Mouse (Mus musculus) hindbrain, embryonic 15.5 days (tissue): ENCODE results near the gene Olfr77. TPM values are rescaled to one million over a fixed set of nuclear protein-coding genes. Genes with fewer than 3 reads are reported as not detected.

Experiments used
- ATAC-seq: fragments of 200-750 bp; cut with Nextera tagmentation; 2 replicates; pipeline ENCODE4 v1.8.0; 2017; ENCODE audit warnings: low read depth, moderate number of reproducible peaks, moderate TSS enrichment; ENCODE audit not compliant: low FRiP score
- H3K27ac ChIP-seq: fragments of 300-500 bp; sonication (generic); replicated peaks from 2 replicates; pipeline ENCODE4 v1.5.1; 2015; ENCODE audit warnings: mild to moderate bottlenecking, inconsistent platforms
- H3K27me3 ChIP-seq: fragments of 300-500 bp; sonication (generic); 2 replicates; pipeline ENCODE4 v1.6.1; 2015; ENCODE audit warnings: control low read depth, inconsistent platforms
- H3K36me3 ChIP-seq: fragments of 300-500 bp; sonication (generic); 2 replicates; pipeline ENCODE4 v1.6.1; 2015; ENCODE audit warnings: control low read depth, inconsistent platforms
- H3K4me1 ChIP-seq: fragments of 300-500 bp; sonication (generic); replicated peaks from 2 replicates; pipeline ENCODE4 v1.6.1; 2015; ENCODE audit warnings: control low read depth, inconsistent platforms
- H3K4me2 ChIP-seq: fragments of 300-500 bp; sonication (generic); 2 replicates; pipeline ENCODE4 v1.6.1; 2015; ENCODE audit warnings: moderate library complexity, mild to moderate bottlenecking, inconsistent platforms
- H3K4me3 ChIP-seq: fragments of 300-500 bp; sonication (generic); 2 replicates; pipeline ENCODE4 v1.5.1; 2015; ENCODE audit warnings: mild to moderate bottlenecking, inconsistent platforms
- H3K9ac ChIP-seq: fragments of 300-500 bp; sonication (generic); 2 replicates; pipeline ENCODE4 v1.6.1; 2015; ENCODE audit warnings: inconsistent platforms
- H3K9me3 ChIP-seq: fragments of 300-500 bp; sonication (generic); 2 replicates; pipeline ENCODE4 v1.6.1; 2016; ENCODE audit warnings: control low read depth, inconsistent platforms
- WGBS: fragments of 180-500 bp; shearing (Covaris S2); methylation state at CpG from one replicate; pipeline ENCODE4 v1.1.7; 2015; 5-methylcytosine and 5-hydroxymethylcytosine counted together
- polyA plus RNA-seq: library from polyadenylated mRNA; unstranded; fragments of >200 nt; fragmentation: Nextera tagmentation; extraction: Ambion mirVana; gene quantifications from 2 replicates; pipeline ENCODE4 v1.2.1, GENCODE M21; 2015

Olfr77 gene
- polyA plus RNA-seq = 0.08 and 0.14 TPM in 2 replicates

DNA sequence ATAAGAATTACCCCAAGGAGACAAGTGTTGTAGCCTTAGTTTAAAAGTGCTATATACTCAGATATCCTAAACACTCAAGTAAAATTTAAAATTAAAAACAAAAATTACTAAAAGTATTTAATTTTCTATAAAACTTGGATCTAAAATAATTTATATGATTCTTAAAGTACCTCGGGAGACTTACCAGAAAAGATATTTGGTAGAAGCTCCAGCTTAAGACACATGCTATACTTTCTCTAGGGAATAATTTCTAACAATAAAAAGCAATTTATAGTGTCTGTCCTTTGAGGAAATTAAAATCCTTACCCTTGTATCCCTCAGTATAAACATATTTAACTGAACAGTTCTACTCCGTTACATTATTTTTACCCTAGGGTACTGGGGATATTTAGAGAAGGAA lies at the start of gene Olfr77:
Gene Olfr77, plus strand, starts transcription at position 301 of the 400 bp plus-strand sequence.
- Histone ChIP-seq H3K4me1 (no peaks in the 10 kb centered on the region), H3K4me3 (no peak within 1 kb of the TSS), H3K9ac (no peak within 1 kb of the TSS), H3K36me3 (no peaks in the 10 kb centered on the region), H3K27ac (no peak within 1 kb of the TSS), H3K9me3 (0 out of 2 replicates have a peak, but pooled peaks cover 8% of the 10 kb centered on the region), H3K27me3 (no peaks in the 10 kb centered on the region), H3K4me2 (no peak within 1 kb of the TSS)
- ATAC-seq = no peak
- WGBS = 89% methylated on average over 2 of the region's 2 CpGs

- H3K9me3 ChIP-seq = peaks cover 11% of the 10 kb centered on the region; the same call in 1 of the 2 replicates
- ATAC-seq = no peak
- no peaks in the 10 kb centered on the region for H3K36me3 ChIP-seq
- no peak within 1 kb of the TSS for H3K4me3 ChIP-seq
- no peak within 1 kb of the TSS for H3K4me2 ChIP-seq
- H3K9ac ChIP-seq = no peak within 1 kb of the TSS
- H3K27ac ChIP-seq = no peak within 1 kb of the TSS
- H3K4me1 ChIP-seq = no peaks in the 10 kb centered on the region
- H3K27me3 ChIP-seq = no peaks in the 10 kb centered on the region
These were observed 28.8 kb upstream of the Olfr77 start, which contains the start of gene Olfr862 for GRCm38 (mm10) chr9:19887904-19888303. Gene Olfr862, minus strand, starts transcription at chr9:19888004.

DNA sequence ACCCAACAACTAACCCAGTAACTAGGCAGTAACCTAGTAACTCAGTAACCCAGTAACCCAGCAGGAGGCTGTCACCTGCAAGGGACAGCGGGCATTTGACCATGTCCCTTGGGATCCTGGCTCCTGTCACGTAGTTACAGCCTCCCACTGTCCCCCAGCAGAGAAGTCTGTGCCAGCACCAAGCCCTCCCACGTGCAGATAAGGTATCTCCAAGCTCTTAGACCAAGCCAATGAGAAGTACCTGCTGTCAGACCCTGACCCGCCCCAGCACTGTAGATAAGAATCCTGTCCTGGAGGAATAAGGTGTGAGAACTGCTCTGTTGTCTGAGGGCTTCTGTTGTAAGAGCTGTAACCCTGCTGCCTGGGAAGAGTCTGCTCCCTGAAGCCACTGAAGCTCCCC lies 5.5 kb upstream of the Olfr77 start:
- no peak for ATAC-seq

More for the DNA sequence above, 5.5 kb upstream of the Olfr77 start:
- no peak overlapping the region for H3K4me3 ChIP-seq
- no peak overlapping the region for H3K9ac ChIP-seq
- no peaks in the 10 kb centered on the region for H3K27me3 ChIP-seq
- H3K4me1 ChIP-seq = no peaks in the 10 kb centered on the region
- H3K9me3 ChIP-seq = peaks cover 13% of the 10 kb centered on the region; the same call in 1 of the 2 replicates
- no peak overlapping the region for H3K4me2 ChIP-seq
- no peaks in the 10 kb centered on the region for H3K36me3 ChIP-seq
- 58% methylated on average over 4 of the region's 4 CpGs for WGBS
- no peak overlapping the region for H3K27ac ChIP-seq

Other genes with a start within 250 kb of the Olfr77 start
- gene Olfr857, start 207.4 kb upstream of the Olfr77 start, polyA plus RNA-seq = not detected in 2 replicates
- not detected in 2 replicates for gene Olfr58, start 136.6 kb upstream of the Olfr77 start, polyA plus RNA-seq
- not detected in 2 replicates for gene Olfr859, start 112.0 kb upstream of the Olfr77 start, polyA plus RNA-seq
- not detected in 2 replicates for gene Olfr860, start 67.1 kb upstream of the Olfr77 start, polyA plus RNA-seq
- gene Olfr862, start 28.9 kb upstream of the Olfr77 start, polyA plus RNA-seq = not detected in 2 replicates
- gene Olfr866, start 111.2 kb downstream of the Olfr77 start, polyA plus RNA-seq = not detected in 2 replicates
- gene Olfr867, start 140.7 kb downstream of the Olfr77 start, polyA plus RNA-seq = not detected in 2 replicates
- not detected in 2 replicates for gene Olfr868, start 181.8 kb downstream of the Olfr77 start, polyA plus RNA-seq
- gene Olfr869, start 212.1 kb downstream of the Olfr77 start, polyA plus RNA-seq = not detected in 2 replicates